Mouse (Mus musculus) lung, postnatal 14 days (tissue): ENCODE results near the gene Serbp1.
A peak's percentile ranks its signal among the peaks of the same experiment; 100 is the strongest.

Experiments
- DNase-seq: peaks from one replicate; pipeline ENCODE4 v3.0.0; 2021

Gene Serbp1

GRCm38 (mm10) chr6:67235649-67236048 lies 2.3 kb upstream of the Serbp1 start:
- DNase-seq = no peak

GRCm38 (mm10) chr6:67236491-67237234 lies 1.3 kb upstream of the Serbp1 start:
- no peak for DNase-seq

- DNase-seq = no peak
These were observed 3.3 kb downstream of the Serbp1 start for GRCm38 (mm10) chr6:67241263-67241662.

GRCm38 (mm10) chr6:67243765-67244420 lies 5.9 kb downstream of the Serbp1 start:
- DNase-seq = no peak

- no peak for DNase-seq
These were observed 6.5 kb downstream of the Serbp1 start for GRCm38 (mm10) chr6:67244451-67244850.

- no peak for DNase-seq
These were observed 13.1 kb downstream of the Serbp1 start for GRCm38 (mm10) chr6:67251095-67251494.

- no peak for DNase-seq
These were observed 27.0 kb downstream of the Serbp1 start for GRCm38 (mm10) chr6:67264935-67265334.

- DNase-seq = peak; percentile 32
These were observed 28.2 kb downstream of the Serbp1 start for GRCm38 (mm10) chr6:67266159-67266657.

- DNase-seq = peak; percentile 93
These were observed 28.9 kb downstream of the Serbp1 start for GRCm38 (mm10) chr6:67266664-67267407.

- DNase-seq = peak; percentile 34
These were observed 29.6 kb downstream of the Serbp1 start for GRCm38 (mm10) chr6:67267408-67268244.

GRCm38 (mm10) chr6:67268245-67268612 lies 30.3 kb downstream of the Serbp1 start:
- no peak for DNase-seq

- DNase-seq = no peak
These were observed 31.0 kb downstream of the Serbp1 start for GRCm38 (mm10) chr6:67268983-67269382.

- DNase-seq = no peak
These were observed 31.5 kb downstream of the Serbp1 start for GRCm38 (mm10) chr6:67269459-67269858.

GRCm38 (mm10) chr6:67277944-67278343 lies 40.0 kb downstream of the Serbp1 start:
- DNase-seq = no peak

- no peak for DNase-seq
These were observed 43.7 kb downstream of the Serbp1 start for GRCm38 (mm10) chr6:67281614-67282197.

GRCm38 (mm10) chr6:67282897-67283296 lies 44.9 kb downstream of the Serbp1 start:
- DNase-seq = no peak

- no peak for DNase-seq
These were observed 54.2 kb downstream of the Serbp1 start for GRCm38 (mm10) chr6:67292042-67292623.

- no peak for DNase-seq
These were observed 58.1 kb downstream of the Serbp1 start for GRCm38 (mm10) chr6:67296126-67296525.

- DNase-seq = no peak
These were observed 60.8 kb downstream of the Serbp1 start for GRCm38 (mm10) chr6:67298742-67299141.

GRCm38 (mm10) chr6:67300300-67300699 lies 62.3 kb downstream of the Serbp1 start:
- DNase-seq = no peak

GRCm38 (mm10) chr6:67300710-67301163 lies 62.8 kb downstream of the Serbp1 start:
- peak; percentile 14 for DNase-seq

GRCm38 (mm10) chr6:67301230-67301629 lies 63.3 kb downstream of the Serbp1 start:
- DNase-seq = no peak
